Mouse (Mus musculus) CH12.LX (cell line): ENCODE measurements around the gene 4933428G20Rik. TPM values are rescaled to one million over a fixed set of nuclear protein-coding genes. Genes with fewer than 3 reads are reported as not detected.

Experiments
- DNase-seq: peaks from one replicate; pipeline ENCODE4 v3.0.0-alpha.2; 2013; ENCODE audit errors: extremely low read depth
- H3K27ac ChIP-seq: 2 replicates; pipeline ENCODE4 v1.5.1; 2012; ENCODE audit warnings: low read depth, mild to moderate bottlenecking, control low read depth, moderate library complexity; ENCODE audit not compliant: insufficient read depth
- H3K27me3 ChIP-seq: replicated peaks from 2 replicates; pipeline ENCODE3; 2012; ENCODE audit warnings: inconsistent platforms
- H3K36me3 ChIP-seq, 2 experiments: replicated peaks in 1 of 2; 2 replicates each; pipeline versions ENCODE3 to v1.6.1; 2012; ENCODE audit warnings: inconsistent platforms in 1 of 2, low read length in 1 of 2, mild to moderate bottlenecking in 1 of 2, mixed read lengths in 1 of 2, moderate library complexity in 1 of 2; ENCODE audit not compliant: control insufficient read depth in 1 of 2, insufficient read depth in 1 of 2
- H3K4me1 ChIP-seq, 2 experiments: 2 replicates each; pipeline ENCODE4 v1.6.1; 2012; ENCODE audit warnings: inconsistent platforms in 1 of 2, moderate library complexity in 1 of 2; ENCODE audit not compliant: insufficient read depth in 2 of 2, control insufficient read depth in 1 of 2
- H3K4me2 ChIP-seq: 2 replicates; pipeline ENCODE4 v1.6.1; 2012; ENCODE audit warnings: low read depth, mild to moderate bottlenecking, control low read depth; ENCODE audit not compliant: poor library complexity, insufficient read depth, severe bottlenecking
- H3K4me3 ChIP-seq, 3 experiments: fragments of 150-350 bp in 1 of 3; sonication (generic) in 1 of 3; replicated peaks in 1 of 3; 2 replicates each; pipeline versions ENCODE3 to v1.5.1; 2011 to 2012; ENCODE audit warnings: low read depth in 2 of 3, low read length in 2 of 3, mild to moderate bottlenecking in 2 of 3, moderate library complexity in 2 of 3, control low read depth in 1 of 3, improper control_type of control experiment in 1 of 3, inconsistent platforms in 1 of 3, mixed read lengths in 1 of 3; ENCODE audit not compliant: poor library complexity in 1 of 3
- H3K79me2 ChIP-seq: replicated peaks from 2 replicates; pipeline ENCODE4 v1.6.1; 2012; ENCODE audit warnings: mild to moderate bottlenecking, moderate library complexity; ENCODE audit not compliant: control insufficient read depth, poor library complexity, insufficient read depth, severe bottlenecking; ENCODE audit errors: extremely low read depth
- H3K9ac ChIP-seq: 2 replicates; pipeline ENCODE4 v1.6.1; 2012; ENCODE audit warnings: low read depth, mild to moderate bottlenecking, control low read depth, moderate library complexity; ENCODE audit not compliant: insufficient read depth
- H3K9me3 ChIP-seq: replicated peaks from 2 replicates; pipeline ENCODE3; 2012; ENCODE audit warnings: low read length, inconsistent platforms, mixed read lengths
- BHLHE40 ChIP-seq: IDR thresholded peaks from 2 replicates; pipeline ENCODE4 v1.6.1; 2011; ENCODE audit warnings: mild to moderate bottlenecking, low read depth, low read length, improper control_type of control experiment
- CHD1 ChIP-seq: IDR thresholded peaks from 2 replicates; pipeline ENCODE4 v1.6.1; 2012; ENCODE audit warnings: low read depth, low read length, improper control_type of control experiment, inconsistent platforms
- HCFC1 ChIP-seq: IDR thresholded peaks from 2 replicates; pipeline ENCODE4 v1.6.1; 2012; ENCODE audit warnings: low read depth, mild to moderate bottlenecking, inconsistent platforms, low read length, improper control_type of control experiment
- KAT2A ChIP-seq: IDR thresholded peaks from 2 replicates; pipeline ENCODE4 v1.6.1; 2012; ENCODE audit warnings: low read length, improper control_type of control experiment, inconsistent platforms; ENCODE audit not compliant: insufficient replicate concordance
- MAFK ChIP-seq: IDR thresholded peaks from 2 replicates; pipeline ENCODE4 v1.6.1; 2011; ENCODE audit warnings: low read length, improper control_type of control experiment; ENCODE audit not compliant: insufficient replicate concordance
- MAX ChIP-seq: IDR thresholded peaks from 2 replicates; pipeline ENCODE4 v1.6.1; 2011; ENCODE audit warnings: low read length, improper control_type of control experiment
- NELFE ChIP-seq: IDR thresholded peaks from 2 replicates; pipeline ENCODE4 v1.6.1; 2011; ENCODE audit warnings: low read depth, low read length, improper control_type of control experiment
- NRF1 ChIP-seq: IDR thresholded peaks from 2 replicates; pipeline ENCODE4 v1.6.1; 2014; ENCODE audit warnings: low read depth, mild to moderate bottlenecking, inconsistent platforms, low read length, improper control_type of control experiment, moderate library complexity
- PAX5 ChIP-seq: IDR thresholded peaks from 2 replicates; pipeline ENCODE4 v1.6.1; 2012; ENCODE audit warnings: low read length, inconsistent platforms, mixed read lengths
- POLR2AphosphoS2 ChIP-seq: IDR thresholded peaks from 2 replicates; pipeline ENCODE4 v1.6.1; 2011; ENCODE audit warnings: low read depth, low read length, improper control_type of control experiment
- RAD21 ChIP-seq: IDR thresholded peaks from 2 replicates; pipeline ENCODE4 v1.6.1; 2011; ENCODE audit warnings: low read depth, mild to moderate bottlenecking, low read length, improper control_type of control experiment, moderate library complexity
- RCOR1 ChIP-seq: conservative IDR thresholded peaks from 2 replicates; pipeline ENCODE4 v1.6.1; 2012; ENCODE audit warnings: low read depth, mild to moderate bottlenecking, inconsistent platforms, low read length, improper control_type of control experiment
- SIN3A ChIP-seq: IDR thresholded peaks from 2 replicates; pipeline ENCODE4 v1.6.1; 2012; ENCODE audit warnings: low read length, improper control_type of control experiment, inconsistent platforms
- SMC3 ChIP-seq: IDR thresholded peaks from 2 replicates; pipeline ENCODE4 v1.6.1; 2011; ENCODE audit warnings: low read depth, low read length, improper control_type of control experiment
- TBP ChIP-seq: conservative IDR thresholded peaks from 2 replicates; pipeline ENCODE4 v1.6.1; 2011; ENCODE audit warnings: low read depth, low read length, improper control_type of control experiment
- TCF12 ChIP-seq: IDR thresholded peaks from 2 replicates; pipeline ENCODE4 v1.6.1; 2014; ENCODE audit warnings: low read depth, mild to moderate bottlenecking, inconsistent platforms, low read length, improper control_type of control experiment
- UBTF ChIP-seq: IDR thresholded peaks from 2 replicates; pipeline ENCODE4 v1.6.1; 2012; ENCODE audit warnings: low read depth, mild to moderate bottlenecking, inconsistent platforms, low read length, improper control_type of control experiment, moderate library complexity
- USF1 ChIP-seq: IDR thresholded peaks from 2 replicates; pipeline ENCODE4 v1.6.1; 2014; ENCODE audit warnings: low read depth, mild to moderate bottlenecking, inconsistent platforms, low read length, improper control_type of control experiment
- USF2 ChIP-seq: conservative IDR thresholded peaks from 2 replicates; pipeline ENCODE4 v1.6.1; 2011; ENCODE audit warnings: low read depth, low read length, improper control_type of control experiment
- ZKSCAN1 ChIP-seq: IDR thresholded peaks from 2 replicates; pipeline ENCODE4 v1.6.1; 2012; ENCODE audit warnings: low read depth, inconsistent platforms, low read length, improper control_type of control experiment, borderline replicate concordance
- ZNF384 ChIP-seq: IDR thresholded peaks from 2 replicates; pipeline ENCODE4 v1.6.1; 2012; ENCODE audit warnings: low read depth, low read length, improper control_type of control experiment, inconsistent platforms
- dilution Hi-C: fragments of 300-500 bp; cut with MboI; formaldehyde crosslinking; loops from 2 replicates; pipeline ENCODE4 v1.14.3; 2020; ENCODE audit warnings: low sequenced_read_pairs; ENCODE audit not compliant: extremely low pct_unique_long_range_greater_than_20kb, extremely low pct_ligation_motif_present
- in situ Hi-C: fragments of 300-500 bp; cut with MboI; formaldehyde crosslinking; loops from 3 replicates; pipeline ENCODE4 v1.14.3; 2019; ENCODE audit warnings: low sequenced_read_pairs, low pct_ligation_motif_present, low pct_unique_long_range_greater_than_20kb, mixed read lengths
- polyA plus RNA-seq: library from polyadenylated mRNA; unstranded; fragments of >175 nt; gene quantifications from 2 replicates; pipeline ENCODE4 v1.2.1, GENCODE M21; 2012; ENCODE audit warnings: low read depth; ENCODE audit not compliant: insufficient read length
- total RNA-seq, 2 experiments: library from RNA; depleted of rRNA; stranded (reverse); fragments of 300-350 nt in 1 of 2; fragments of >200 nt in 1 of 2; gene quantifications; 2 replicates each; pipeline ENCODE4 v1.2.3; 2012 to 2014

4933428G20Rik gene
- total and polyA plus RNA-seq, 3 experiments: 0.17 to 0.50 TPM; not detected in 1

DNA sequence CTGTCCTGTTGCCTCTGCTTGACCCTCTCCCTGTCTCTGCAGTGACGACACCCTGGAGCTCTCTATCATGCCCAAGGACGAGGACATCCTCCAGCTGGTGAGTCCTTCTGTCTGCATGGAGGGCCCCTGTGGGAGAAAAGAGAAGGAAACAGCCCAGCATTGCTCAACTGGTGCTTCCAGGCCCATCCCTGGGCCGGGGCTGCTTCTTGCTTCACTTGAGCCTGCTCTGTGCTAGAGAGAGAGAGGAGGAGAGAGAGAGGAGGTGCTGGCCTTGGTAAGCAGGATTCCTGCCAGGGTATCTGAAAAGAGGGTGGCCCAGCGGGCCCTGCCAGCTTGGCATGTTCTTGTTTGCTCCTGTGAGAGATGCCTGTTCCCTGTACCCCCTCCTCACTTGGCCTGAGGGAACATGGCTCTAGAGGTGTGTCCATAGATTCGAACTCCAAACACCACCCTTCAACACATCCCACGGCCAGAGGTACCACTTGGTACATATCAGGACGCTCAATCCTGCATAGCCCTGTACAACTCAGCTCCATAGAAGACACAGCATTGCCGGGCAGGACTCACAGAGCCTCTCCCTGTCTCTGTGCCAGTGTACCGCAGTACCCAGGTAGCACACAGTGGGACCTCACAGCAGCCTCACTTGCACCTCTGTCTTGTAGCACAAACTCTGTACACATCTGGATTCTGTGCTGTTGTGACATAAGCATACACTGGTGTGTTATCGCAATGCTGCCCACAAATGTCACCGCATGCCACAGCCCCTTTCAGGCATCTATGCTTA lies 51.3 kb downstream of the 4933428G20Rik start:
- peaks cover 34 to 90% of the 10 kb centered on the region in 2 experiments for H3K36me3 ChIP-seq
- no peak overlapping the region for H3K4me3 ChIP-seq
- peaks cover 0 to 8% of the 10 kb centered on the region in 2 experiments; a peak in 2 of 4 replicates for H3K4me1 ChIP-seq
- H3K79me2 ChIP-seq: no peaks in the 10 kb centered on the region
- no peak for DNase-seq
- no peak overlapping the region for H3K4me2 ChIP-seq
- H3K27ac ChIP-seq: no peak overlapping the region; the same call in 1 of the 2 replicates
- H3K9me3 ChIP-seq: no peaks in the 10 kb centered on the region
- no peak overlapping the region for H3K9ac ChIP-seq
- dilution Hi-C loops: no loop called here
- in situ Hi-C loops: no loop called here
- TF ChIP-seq NRF1 (no peak), BHLHE40 (no peak), ZNF384 (no peak), HCFC1 (no peak), KAT2A (no peak), PAX5 (no peak), SIN3A (no peak), ZKSCAN1 (no peak), RCOR1 (no peak), TBP (no peak), MAFK (no peak), TCF12 (no peak), NELFE (no peak), USF1 (no peak), UBTF (no peak), POLR2AphosphoS2 (no peak), CHD1 (no peak), MAX (no peak), RAD21 (no peak), USF2 (no peak)
- TF ChIP-seq, all 38 proteins: peak for 0
- no peaks in the 10 kb centered on the region for H3K27me3 ChIP-seq

DNA sequence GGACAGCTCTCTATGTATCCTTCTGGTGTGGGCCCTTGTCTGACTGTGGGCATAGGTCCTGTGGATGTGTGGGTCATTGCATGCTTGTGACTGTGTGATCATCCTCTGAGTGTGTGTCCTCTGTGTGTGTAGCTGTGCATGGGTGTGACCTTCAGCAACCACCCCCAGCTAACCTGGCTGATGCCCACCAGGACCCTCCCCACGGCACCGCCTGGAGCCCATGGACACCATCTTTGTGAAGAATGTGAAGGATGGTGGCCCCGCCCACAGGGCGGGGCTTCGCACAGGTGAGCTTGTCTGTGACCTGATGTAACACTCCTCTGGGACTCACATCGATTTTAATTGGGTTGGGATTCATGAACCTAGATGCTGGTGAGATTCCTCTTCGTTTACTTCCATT lies 52.2 kb downstream of the 4933428G20Rik start:
- no peak for TF ChIP-seq SMC3
- H3K9me3 ChIP-seq: no peaks in the 10 kb centered on the region
- peaks cover 4 to 13% of the 10 kb centered on the region in 2 experiments; a peak in 3 of 4 replicates for H3K4me1 ChIP-seq
- no peak overlapping the region for H3K27ac ChIP-seq
- no peak overlapping the region for H3K9ac ChIP-seq
- in situ Hi-C loops (no loop called here), dilution Hi-C loops (no loop called here)
- no peak overlapping the region for H3K4me3 ChIP-seq
- DNase-seq: no peak
- peaks cover 29 to 82% of the 10 kb centered on the region in 2 experiments for H3K36me3 ChIP-seq
- H3K79me2 ChIP-seq: no peaks in the 10 kb centered on the region
- no peak overlapping the region for H3K4me2 ChIP-seq
- no peaks in the 10 kb centered on the region for H3K27me3 ChIP-seq
